Mouse (Mus musculus): ENCODE results near the gene Wasf2.

DNA sequence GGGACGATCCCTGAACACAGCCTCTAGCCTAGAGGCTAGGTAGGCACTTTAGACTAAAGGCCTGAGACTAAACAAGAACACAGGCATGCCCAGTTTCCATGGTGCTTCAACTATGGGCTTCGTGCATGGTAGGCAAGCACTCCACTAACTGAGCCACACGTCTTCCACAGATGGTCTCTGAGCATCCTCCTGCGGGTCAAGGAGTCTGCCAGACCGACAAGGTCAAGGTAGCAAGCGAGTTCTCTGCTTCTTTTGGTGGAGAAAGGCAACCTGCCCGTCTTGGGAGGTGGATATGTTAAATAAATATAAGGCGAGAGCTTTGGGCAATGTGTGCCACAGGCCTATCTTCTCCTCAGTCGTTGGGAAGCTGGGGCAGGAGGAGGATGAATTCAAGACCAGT, 28.6 kb upstream of the Wasf2 start:
- TF ChIP-seq GATA1 (IDR thresholded peaks at IDR 0.05; ENCODE audit: low read length), result no peak
- TF ChIP-seq TAL1 (IDR thresholded peaks at IDR 0.05; ENCODE audit: low read length), result no peak

All from erythroblast, embryonic 14.5 days (primary cell).